Mouse (Mus musculus): Measurements from ENCODE around the gene Oxsr1. TPM values are rescaled to one million over a fixed set of nuclear protein-coding genes. Genes with fewer than 3 reads are reported as not detected.
"Not testable (repeated sequence)": the region's sequence is repeated elsewhere in the genome, so short reads cannot be mapped to it uniquely, and the experiment has no call there.

Gene Oxsr1
- polyA plus RNA-seq, 1 experiment from 2014 or later = 17.6 TPM

DNA sequence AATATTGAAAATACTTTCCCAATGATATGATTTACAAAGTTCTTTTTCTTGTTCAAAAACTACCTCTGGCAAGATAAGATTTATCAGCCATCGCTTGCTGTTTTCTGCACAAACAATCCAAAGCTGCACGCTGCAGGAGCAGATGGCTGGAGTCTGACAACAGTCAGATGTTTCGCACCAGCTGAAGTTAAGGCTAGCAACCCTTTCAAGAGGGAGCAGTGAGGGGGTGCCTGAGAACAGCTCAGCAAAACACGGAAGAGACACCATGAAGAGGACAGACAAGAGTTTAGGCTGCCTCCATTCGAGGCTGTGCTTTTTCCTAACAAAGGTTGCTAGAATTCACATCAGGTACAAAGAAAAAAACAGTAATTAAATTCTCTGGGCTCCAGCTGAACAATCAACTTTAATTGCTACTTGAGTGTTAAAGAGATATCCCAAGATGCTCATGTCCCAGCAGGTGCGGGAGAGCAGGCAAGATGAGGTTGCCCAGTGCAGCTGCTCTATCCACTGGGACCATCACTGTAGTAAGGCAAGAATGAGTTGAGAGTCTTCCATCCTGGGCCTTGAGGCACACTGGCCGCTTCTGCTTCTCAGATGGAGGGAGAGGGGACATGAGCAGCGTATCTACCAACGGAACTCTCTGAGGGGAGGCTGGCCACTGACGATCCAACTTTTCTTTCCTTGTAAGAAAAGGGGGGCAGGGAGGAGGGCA, 81.8 kb downstream of the Oxsr1 start:
- H3K27me3 ChIP-seq (replicated peaks; ENCODE audit: control insufficient read depth, insufficient read depth, low read length) = no peaks in the 10 kb centered on the region
- no peak overlapping the region for H3K4me2 ChIP-seq (ENCODE audit: low read length)
- H3K4me1 ChIP-seq (replicated peaks; ENCODE audit: control insufficient read depth, insufficient read depth, low read length) = no peaks in the 10 kb centered on the region
- H3K4me3 ChIP-seq (ENCODE audit: low read depth, low read length) = no peak overlapping the region
- H3K9me3 ChIP-seq (ENCODE audit: control insufficient read depth, low read length) = no peaks in the 10 kb centered on the region
- 76% methylated on average over 10 of the region's 10 CpGs for WGBS
- no peak overlapping the region for H3K27ac ChIP-seq (ENCODE audit: low read depth)
- peaks cover 38% of the 10 kb centered on the region for H3K36me3 ChIP-seq (ENCODE audit: control insufficient read depth, insufficient read depth, low read length)
- H3K9ac ChIP-seq (ENCODE audit: low read length) = no peak overlapping the region
- no peak for ATAC-seq (replicated peaks; ENCODE audit: low FRiP score, low TSS enrichment, low read depth)
- no peak for DNase-seq (ENCODE audit: low spot score)

DNA sequence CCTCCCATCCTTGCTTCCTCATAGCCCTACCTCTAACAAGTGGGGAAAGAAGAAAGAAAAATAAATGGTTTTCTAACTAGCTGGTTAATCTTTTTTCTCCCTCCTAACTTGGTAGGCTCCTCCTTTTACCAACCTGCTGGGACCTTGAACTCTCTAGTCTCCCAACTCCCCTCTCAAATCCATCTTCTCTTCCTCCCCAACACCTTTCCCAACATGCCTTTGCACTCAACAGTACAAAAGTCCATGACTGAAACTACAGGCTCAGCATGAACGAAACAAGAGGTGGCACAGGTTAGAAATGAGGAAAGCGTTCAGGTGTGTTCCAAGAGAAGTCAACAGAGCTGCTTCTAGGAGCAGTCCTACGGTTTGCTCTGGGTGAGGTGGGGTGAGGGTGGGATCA, 83.0 kb downstream of the Oxsr1 start:
- DNase-seq (ENCODE audit: low spot score) (no peak), ATAC-seq (replicated peaks; ENCODE audit: low FRiP score, low TSS enrichment, low read depth) (no peak)
- H3K4me1 ChIP-seq (replicated peaks; ENCODE audit: control insufficient read depth, insufficient read depth, low read length) = no peaks in the 10 kb centered on the region
- no peak overlapping the region for H3K4me3 ChIP-seq (ENCODE audit: low read depth, low read length)
- WGBS = 92% methylated on average over 3 of the region's 3 CpGs
- H3K9ac ChIP-seq (ENCODE audit: low read length) = no peak overlapping the region
- no peaks in the 10 kb centered on the region for H3K27me3 ChIP-seq (replicated peaks; ENCODE audit: control insufficient read depth, insufficient read depth, low read length)
- H3K27ac ChIP-seq (ENCODE audit: low read depth) = no peak overlapping the region
- no peak overlapping the region for H3K4me2 ChIP-seq (ENCODE audit: low read length)
- peaks cover 30% of the 10 kb centered on the region for H3K36me3 ChIP-seq (ENCODE audit: control insufficient read depth, insufficient read depth, low read length)
- H3K9me3 ChIP-seq (ENCODE audit: control insufficient read depth, low read length) = no peaks in the 10 kb centered on the region

DNA sequence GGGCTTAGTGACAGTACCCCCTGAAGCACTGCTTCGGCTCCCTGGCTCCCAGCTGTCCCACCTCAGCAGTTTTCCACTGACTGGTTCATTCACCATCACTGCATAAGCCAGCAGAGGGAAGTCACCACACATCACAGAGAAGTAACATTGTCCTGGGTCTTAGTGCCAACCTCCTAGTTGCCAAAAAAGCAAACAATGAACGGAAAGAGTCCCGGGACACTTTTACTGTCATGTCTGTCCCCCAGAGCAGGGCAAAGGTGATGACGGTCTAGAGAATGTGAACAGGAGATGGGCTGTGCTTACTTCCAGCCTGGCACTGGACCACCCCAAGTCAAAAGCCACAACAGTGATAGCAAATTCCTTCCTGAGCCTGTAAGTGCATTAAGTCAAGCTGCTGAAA, 83.4 kb downstream of the Oxsr1 start:
- ATAC-seq (replicated peaks; ENCODE audit: low FRiP score, low TSS enrichment, low read depth) = no peak
- peaks cover 30% of the 10 kb centered on the region for H3K36me3 ChIP-seq (ENCODE audit: control insufficient read depth, insufficient read depth, low read length)
- H3K27me3 ChIP-seq (replicated peaks; ENCODE audit: control insufficient read depth, insufficient read depth, low read length) = no peaks in the 10 kb centered on the region
- DNase-seq (ENCODE audit: low spot score) = no peak
- 92% methylated on average over 4 of the region's 4 CpGs for WGBS
- no peaks in the 10 kb centered on the region for H3K9me3 ChIP-seq (ENCODE audit: control insufficient read depth, low read length)
- H3K4me2 ChIP-seq (ENCODE audit: low read length) = no peak overlapping the region
- no peak overlapping the region for H3K27ac ChIP-seq (ENCODE audit: low read depth)
- no peaks in the 10 kb centered on the region for H3K4me1 ChIP-seq (replicated peaks; ENCODE audit: control insufficient read depth, insufficient read depth, low read length)
- no peak overlapping the region for H3K9ac ChIP-seq (ENCODE audit: low read length)
- no peak overlapping the region for H3K4me3 ChIP-seq (ENCODE audit: low read depth, low read length)

GRCm38 (mm10) chr9:119231552-119231951, 90.7 kb downstream of the Oxsr1 start:
- WGBS = 83% methylated on average over 6 of the region's 7 CpGs
- no peak overlapping the region for H3K27ac ChIP-seq (ENCODE audit: low read depth)
- ATAC-seq (replicated peaks; ENCODE audit: low FRiP score, low TSS enrichment, low read depth) (no peak), DNase-seq (ENCODE audit: low spot score) (no peak)
- H3K4me1 ChIP-seq (replicated peaks; ENCODE audit: control insufficient read depth, insufficient read depth, low read length) = no peaks in the 10 kb centered on the region
- no peak overlapping the region for H3K4me2 ChIP-seq (ENCODE audit: low read length)
- no peak overlapping the region for H3K4me3 ChIP-seq (ENCODE audit: low read depth, low read length)
- no peaks in the 10 kb centered on the region for H3K36me3 ChIP-seq (ENCODE audit: control insufficient read depth, insufficient read depth, low read length)
- H3K9me3 ChIP-seq (ENCODE audit: control insufficient read depth, low read length) = no peaks in the 10 kb centered on the region
- no peaks in the 10 kb centered on the region for H3K27me3 ChIP-seq (replicated peaks; ENCODE audit: control insufficient read depth, insufficient read depth, low read length)
- H3K9ac ChIP-seq (ENCODE audit: low read length) = no peak overlapping the region

DNA sequence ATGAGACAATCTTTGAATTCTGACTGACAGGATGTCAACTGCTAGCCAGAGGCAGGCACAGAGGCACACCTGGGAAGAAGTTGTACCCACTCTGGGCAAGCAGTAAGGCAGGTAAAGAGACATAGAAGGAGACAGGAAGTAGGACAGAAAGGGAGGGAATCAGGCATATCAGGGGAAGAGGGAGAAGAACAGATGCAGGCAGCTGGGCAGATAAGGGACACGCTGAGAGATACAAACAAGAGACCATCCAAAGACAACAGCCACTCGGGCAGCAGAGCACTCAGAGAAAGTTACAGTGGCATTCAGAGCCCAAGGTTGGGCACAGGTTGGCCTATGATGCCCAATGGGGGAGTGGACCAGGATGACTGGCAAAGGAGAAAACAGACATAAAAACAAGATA, 91.4 kb downstream of the Oxsr1 start:
- no peaks in the 10 kb centered on the region for H3K9me3 ChIP-seq (ENCODE audit: control insufficient read depth, low read length)
- no peaks in the 10 kb centered on the region for H3K27me3 ChIP-seq (replicated peaks; ENCODE audit: control insufficient read depth, insufficient read depth, low read length)
- no peaks in the 10 kb centered on the region for H3K4me1 ChIP-seq (replicated peaks; ENCODE audit: control insufficient read depth, insufficient read depth, low read length)
- WGBS = 84% methylated on average over 2 of the region's 2 CpGs
- no peak overlapping the region for H3K27ac ChIP-seq (ENCODE audit: low read depth)
- DNase-seq (ENCODE audit: low spot score) (no peak), ATAC-seq (replicated peaks; ENCODE audit: low FRiP score, low TSS enrichment, low read depth) (no peak)
- no peak overlapping the region for H3K4me2 ChIP-seq (ENCODE audit: low read length)
- no peak overlapping the region for H3K4me3 ChIP-seq (ENCODE audit: low read depth, low read length)
- H3K36me3 ChIP-seq (ENCODE audit: control insufficient read depth, insufficient read depth, low read length) = no peaks in the 10 kb centered on the region
- H3K9ac ChIP-seq (ENCODE audit: low read length) = no peak overlapping the region

DNA sequence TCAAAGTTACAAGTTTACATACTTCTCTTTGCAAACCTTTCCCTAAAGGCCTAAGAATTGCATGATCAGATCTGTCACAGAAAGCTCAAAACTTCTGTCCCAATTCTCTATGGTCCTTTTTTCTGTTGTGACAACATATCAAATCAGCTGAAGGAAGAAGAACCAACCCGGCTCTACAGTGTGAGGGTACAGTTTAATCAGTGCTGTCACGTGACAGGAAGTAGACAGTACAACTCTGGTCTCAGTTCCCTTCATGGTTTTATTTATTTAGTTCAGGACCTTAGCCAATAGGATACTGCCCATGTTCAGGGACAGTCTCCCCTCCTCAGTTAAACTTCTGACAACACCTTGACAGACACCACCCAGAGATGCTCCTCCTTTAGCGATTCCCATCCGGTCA, 102.0 kb downstream of the Oxsr1 start:
- Histone ChIP-seq H3K9me3 (ENCODE audit: control insufficient read depth, low read length) (peaks cover 3% of the 10 kb centered on the region), H3K4me3 (ENCODE audit: low read depth, low read length) (no peak overlapping the region), H3K4me2 (ENCODE audit: low read length) (no peak overlapping the region), H3K9ac (ENCODE audit: low read length) (no peak overlapping the region), H3K27ac (ENCODE audit: low read depth) (no peak overlapping the region), H3K36me3 (ENCODE audit: control insufficient read depth, insufficient read depth, low read length) (no peaks in the 10 kb centered on the region), H3K27me3 (replicated peaks; ENCODE audit: control insufficient read depth, insufficient read depth, low read length) (no peaks in the 10 kb centered on the region), H3K4me1 (replicated peaks; ENCODE audit: control insufficient read depth, insufficient read depth, low read length) (no peaks in the 10 kb centered on the region)
- no peak for DNase-seq (ENCODE audit: low spot score)
- WGBS = 82% methylated on average over 4 of the region's 4 CpGs
- ATAC-seq (replicated peaks; ENCODE audit: low FRiP score, low TSS enrichment, low read depth) = no peak

DNA sequence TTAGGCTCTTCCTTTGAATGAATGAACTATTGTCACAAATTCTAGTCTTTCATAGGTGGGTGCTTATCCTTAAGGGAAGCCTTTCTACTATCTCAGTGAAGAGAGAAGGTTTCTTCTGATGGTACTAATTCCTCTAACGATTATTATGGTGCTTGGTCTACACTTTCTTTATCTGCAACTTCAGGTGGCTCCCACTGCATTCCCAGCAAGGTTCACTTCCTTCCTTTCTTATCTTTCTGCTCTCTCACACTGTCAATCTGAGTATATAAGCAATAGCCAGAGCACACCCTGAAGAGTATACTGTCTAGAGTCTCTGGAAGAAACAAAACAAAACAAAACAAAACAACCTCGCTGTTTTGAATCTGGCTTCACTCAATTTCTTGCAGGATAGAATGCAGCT, 102.6 kb downstream of the Oxsr1 start:
- Histone ChIP-seq H3K4me1 (replicated peaks; ENCODE audit: control insufficient read depth, insufficient read depth, low read length) (no peaks in the 10 kb centered on the region), H3K4me3 (ENCODE audit: low read depth, low read length) (no peak overlapping the region), H3K27ac (ENCODE audit: low read depth) (no peak overlapping the region), H3K4me2 (ENCODE audit: low read length) (no peak overlapping the region), H3K9ac (ENCODE audit: low read length) (no peak overlapping the region), H3K27me3 (replicated peaks; ENCODE audit: control insufficient read depth, insufficient read depth, low read length) (no peaks in the 10 kb centered on the region), H3K9me3 (ENCODE audit: control insufficient read depth, low read length) (peaks cover 3% of the 10 kb centered on the region; the same call in 1 of the 2 replicates), H3K36me3 (ENCODE audit: control insufficient read depth, insufficient read depth, low read length) (no peaks in the 10 kb centered on the region)
- DNase-seq (ENCODE audit: low spot score) (no peak), ATAC-seq (replicated peaks; ENCODE audit: low FRiP score, low TSS enrichment, low read depth) (no peak)
- WGBS = 82% methylated on average over 2 of the region's 2 CpGs

- not testable (repeated sequence) for ATAC-seq (replicated peaks; ENCODE audit: low FRiP score, low TSS enrichment, low read depth); H3K36me3 ChIP-seq (ENCODE audit: control insufficient read depth, insufficient read depth, low read length)
- 75% methylated on average over 2 of the region's 2 CpGs for WGBS
Observed at GRCm38 (mm10) chr9:119215341-119215740, 106.9 kb downstream of the Oxsr1 start.

GRCm38 (mm10) chr9:119214601-119215000, 107.6 kb downstream of the Oxsr1 start:
- Histone ChIP-seq H3K36me3 (ENCODE audit: control insufficient read depth, insufficient read depth, low read length) (no peaks in the 10 kb centered on the region), H3K4me2 (ENCODE audit: low read length) (no peak overlapping the region), H3K4me1 (replicated peaks; ENCODE audit: control insufficient read depth, insufficient read depth, low read length) (no peaks in the 10 kb centered on the region), H3K27me3 (replicated peaks; ENCODE audit: control insufficient read depth, insufficient read depth, low read length) (no peaks in the 10 kb centered on the region), H3K4me3 (ENCODE audit: low read depth, low read length) (no peak overlapping the region), H3K9ac (ENCODE audit: low read length) (no peak overlapping the region), H3K27ac (ENCODE audit: low read depth) (no peak overlapping the region), H3K9me3 (ENCODE audit: control insufficient read depth, low read length) (peaks cover 3% of the 10 kb centered on the region; the same call in 1 of the 2 replicates)
- DNase-seq (ENCODE audit: low spot score) (no peak), ATAC-seq (replicated peaks; ENCODE audit: low FRiP score, low TSS enrichment, low read depth) (no peak)
- 87% methylated on average over 6 of the region's 6 CpGs for WGBS

More at GRCm38 (mm10) chr9:119215341-119215740, 106.9 kb downstream of the Oxsr1 start:
- H3K4me2 ChIP-seq (ENCODE audit: low read length); DNase-seq (ENCODE audit: low spot score); H3K9me3 ChIP-seq (ENCODE audit: control insufficient read depth, low read length); H3K4me1 ChIP-seq (replicated peaks; ENCODE audit: control insufficient read depth, insufficient read depth, low read length); H3K9ac ChIP-seq (ENCODE audit: low read length); H3K27ac ChIP-seq (ENCODE audit: low read depth); H3K27me3 ChIP-seq (replicated peaks; ENCODE audit: control insufficient read depth, insufficient read depth, low read length); H3K4me3 ChIP-seq (ENCODE audit: low read depth, low read length): not testable (repeated sequence)

All from intestine, embryonic 14.5 days (tissue).